Mouse (Mus musculus): ENCODE measurements around the gene Pnma1. TPM values are rescaled to one million over a fixed set of nuclear protein-coding genes. Genes with fewer than 3 reads are reported as not detected.

The Pnma1 gene
- polyA plus RNA-seq, 1 experiment from 2014 or later = 5.5 TPM

GRCm38 (mm10) chr12:84161616-84162433 is 13.5 kb upstream of the Pnma1 start:
- ATAC-seq = peak; percentile 78
- 69% methylated on average over 14 of the region's 14 CpGs for WGBS
- Histone ChIP-seq H3K4me1 (replicated peaks) (peaks cover 4% of the 10 kb centered on the region; the same call in 1 of the 2 replicates), H3K36me3 (peaks cover 39% of the 10 kb centered on the region), H3K4me2 (replicated peaks) (no peak overlapping the region), H3K4me3 (replicated peaks) (no peak overlapping the region), H3K27me3 (no peaks in the 10 kb centered on the region), H3K9me3 (no peaks in the 10 kb centered on the region), H3K27ac (no peak overlapping the region), H3K9ac (replicated peaks) (no peak overlapping the region)

GRCm38 (mm10) chr12:84161116-84161515 is 12.8 kb upstream of the Pnma1 start:
- peaks cover 46% of the 10 kb centered on the region for H3K36me3 ChIP-seq
- WGBS = 79% methylated on average over 8 of the region's 8 CpGs
- H3K4me1 ChIP-seq (replicated peaks) = peaks cover 4% of the 10 kb centered on the region; the same call in 1 of the 2 replicates
- no peak for ATAC-seq
- no peak overlapping the region for H3K4me3 ChIP-seq (replicated peaks)
- no peaks in the 10 kb centered on the region for H3K27me3 ChIP-seq
- no peaks in the 10 kb centered on the region for H3K9me3 ChIP-seq
- no peak overlapping the region for H3K27ac ChIP-seq
- no peak overlapping the region for H3K4me2 ChIP-seq (replicated peaks)
- no peak overlapping the region for H3K9ac ChIP-seq (replicated peaks)

- Histone ChIP-seq H3K4me2 (replicated peaks) (no peak overlapping the region), H3K27ac (no peak overlapping the region), H3K27me3 (no peaks in the 10 kb centered on the region), H3K4me1 (replicated peaks) (peaks cover 4% of the 10 kb centered on the region; the same call in 1 of the 2 replicates), H3K36me3 (peaks cover 50% of the 10 kb centered on the region), H3K9me3 (no peaks in the 10 kb centered on the region), H3K9ac (replicated peaks) (no peak overlapping the region), H3K4me3 (replicated peaks) (no peak overlapping the region)
- no peak for ATAC-seq
- WGBS = 95% methylated on average over 8 of the region's 8 CpGs
Measured at GRCm38 (mm10) chr12:84160491-84160890, 12.2 kb upstream of the Pnma1 start.

- no peak overlapping the region for H3K4me3 ChIP-seq (replicated peaks)
- H3K9me3 ChIP-seq = no peaks in the 10 kb centered on the region
- ATAC-seq = no peak
- peaks cover 4% of the 10 kb centered on the region; the same call in 1 of the 2 replicates for H3K4me1 ChIP-seq (replicated peaks)
- 93% methylated on average over 14 of the region's 14 CpGs for WGBS
- no peak overlapping the region for H3K9ac ChIP-seq (replicated peaks)
- no peak overlapping the region for H3K4me2 ChIP-seq (replicated peaks)
- H3K27ac ChIP-seq = no peak overlapping the region
- peaks cover 66% of the 10 kb centered on the region for H3K36me3 ChIP-seq
- H3K27me3 ChIP-seq = no peaks in the 10 kb centered on the region
Measured at GRCm38 (mm10) chr12:84158156-84158555, 9.9 kb upstream of the Pnma1 start.

GRCm38 (mm10) chr12:84156210-84156609 is 7.9 kb upstream of the Pnma1 start:
- Histone ChIP-seq H3K4me1 (replicated peaks) (no peaks in the 10 kb centered on the region), H3K9me3 (no peaks in the 10 kb centered on the region), H3K36me3 (peaks cover 82% of the 10 kb centered on the region), H3K9ac (replicated peaks) (no peak overlapping the region), H3K4me2 (replicated peaks) (no peak overlapping the region), H3K4me3 (replicated peaks) (no peak overlapping the region), H3K27ac (no peak overlapping the region), H3K27me3 (no peaks in the 10 kb centered on the region)
- ATAC-seq = no peak
- 94% methylated on average over 18 of the region's 18 CpGs for WGBS

- no peaks in the 10 kb centered on the region for H3K9me3 ChIP-seq
- H3K4me1 ChIP-seq (replicated peaks) = peaks cover 3% of the 10 kb centered on the region; the same call in 1 of the 2 replicates
- H3K27me3 ChIP-seq = no peaks in the 10 kb centered on the region
- H3K9ac ChIP-seq (replicated peaks) = no peak overlapping the region
- H3K27ac ChIP-seq = no peak overlapping the region
- peaks cover 79% of the 10 kb centered on the region for H3K36me3 ChIP-seq
- H3K4me2 ChIP-seq (replicated peaks) = no peak overlapping the region
- H3K4me3 ChIP-seq (replicated peaks) = no peak overlapping the region
- 83% methylated on average over 2 of the region's 2 CpGs for WGBS
- no peak for ATAC-seq
Measured at GRCm38 (mm10) chr12:84155523-84155871, 7.2 kb upstream of the Pnma1 start.

- H3K4me3 ChIP-seq (replicated peaks) = no peak overlapping the region
- H3K4me1 ChIP-seq (replicated peaks) = peaks cover 6% of the 10 kb centered on the region
- H3K9ac ChIP-seq (replicated peaks) = no peak overlapping the region
- no peak for ATAC-seq
- WGBS = 74% methylated on average over 11 of the region's 11 CpGs
- no peak overlapping the region for H3K4me2 ChIP-seq (replicated peaks)
- H3K36me3 ChIP-seq = peaks cover 74% of the 10 kb centered on the region
- no peak overlapping the region for H3K27ac ChIP-seq
- H3K27me3 ChIP-seq = no peaks in the 10 kb centered on the region
- no peaks in the 10 kb centered on the region for H3K9me3 ChIP-seq
Measured at GRCm38 (mm10) chr12:84154786-84155522, 6.7 kb upstream of the Pnma1 start.

- WGBS = 86% methylated on average over 6 of the region's 6 CpGs
Measured at GRCm38 (mm10) chr12:84153414-84153813, 5.1 kb upstream of the Pnma1 start.

GRCm38 (mm10) chr12:84152352-84153190 is 4.3 kb upstream of the Pnma1 start:
- 80% methylated on average over 32 of the region's 32 CpGs for WGBS
- Histone ChIP-seq H3K4me2 (replicated peaks) (no peak overlapping the region), H3K4me3 (replicated peaks) (no peak overlapping the region), H3K9me3 (no peaks in the 10 kb centered on the region), H3K4me1 (replicated peaks) (peaks cover 20% of the 10 kb centered on the region), H3K9ac (replicated peaks) (no peak overlapping the region), H3K27ac (no peak overlapping the region), H3K36me3 (peaks cover 50% of the 10 kb centered on the region), H3K27me3 (no peaks in the 10 kb centered on the region)
- ATAC-seq = no peak

More at GRCm38 (mm10) chr12:84153414-84153813, 5.1 kb upstream of the Pnma1 start:
- no peak overlapping the region for H3K27ac ChIP-seq
- peaks cover 59% of the 10 kb centered on the region for H3K36me3 ChIP-seq
- no peak for ATAC-seq
- no peaks in the 10 kb centered on the region for H3K27me3 ChIP-seq
- H3K4me3 ChIP-seq (replicated peaks) = no peak overlapping the region
- peaks cover 16% of the 10 kb centered on the region for H3K4me1 ChIP-seq (replicated peaks)
- H3K9ac ChIP-seq (replicated peaks) = no peak overlapping the region
- H3K9me3 ChIP-seq = no peaks in the 10 kb centered on the region
- H3K4me2 ChIP-seq (replicated peaks) = no peak overlapping the region

- H3K27me3 ChIP-seq = no peaks in the 10 kb centered on the region
- peaks cover 44% of the 10 kb centered on the region for H3K36me3 ChIP-seq
- H3K4me3 ChIP-seq (replicated peaks) = no peak overlapping the region
- H3K4me1 ChIP-seq (replicated peaks) = peaks cover 25% of the 10 kb centered on the region
- no peak for ATAC-seq
- no peak overlapping the region for H3K27ac ChIP-seq
- WGBS = 92% methylated on average over 10 of the region's 10 CpGs
- H3K9me3 ChIP-seq = no peaks in the 10 kb centered on the region
- no peak overlapping the region for H3K4me2 ChIP-seq (replicated peaks)
- H3K9ac ChIP-seq (replicated peaks) = no peak overlapping the region
Measured at GRCm38 (mm10) chr12:84151911-84152310, 3.6 kb upstream of the Pnma1 start.

GRCm38 (mm10) chr12:84150976-84151375 is 2.7 kb upstream of the Pnma1 start:
- ATAC-seq = no peak
- peaks cover 29% of the 10 kb centered on the region for H3K4me1 ChIP-seq (replicated peaks)

More at GRCm38 (mm10) chr12:84150976-84151375, 2.7 kb upstream of the Pnma1 start:
- Histone ChIP-seq H3K4me2 (replicated peaks) (no peak overlapping the region), H3K27ac (no peak overlapping the region), H3K27me3 (no peaks in the 10 kb centered on the region), H3K36me3 (peaks cover 34% of the 10 kb centered on the region), H3K9ac (replicated peaks) (no peak overlapping the region), H3K9me3 (no peaks in the 10 kb centered on the region), H3K4me3 (replicated peaks) (no peak overlapping the region)
- WGBS = 73% methylated on average over 6 of the region's 6 CpGs

Measured in midbrain, embryonic 13.5 days (tissue).